In the genomic region with DNA sequence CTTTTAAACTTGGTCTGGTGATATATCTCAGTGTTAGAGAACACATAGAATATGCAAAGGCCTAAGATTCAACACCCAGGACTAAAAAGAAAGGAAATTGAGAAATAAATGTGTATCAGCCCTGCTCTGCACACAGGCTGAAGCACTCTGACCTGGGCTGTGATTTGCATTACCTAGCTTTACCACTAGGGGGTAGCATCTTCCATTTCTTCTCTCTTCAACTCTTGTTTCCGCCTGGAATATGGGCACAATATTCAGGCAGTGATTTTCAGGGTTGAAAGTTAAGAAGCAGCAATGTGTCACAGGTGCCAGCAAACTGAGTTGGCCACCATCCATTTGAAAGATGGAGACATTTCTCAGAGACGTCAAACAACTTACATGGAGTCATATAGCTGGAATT, we compare ENCODE assay signal across 10 mouse cellular contexts. TPM values are rescaled to one million over a fixed set of nuclear protein-coding genes. Genes with fewer than 3 reads are reported as not detected.
DNase-seq lines count a peak whose midpoint lies in the region; ATAC-seq and TF ChIP-seq lines count a peak whose summit lies in the region.
"Had no signal": no experiment of that assay in that cellular context is flagged by ENCODE, and none has a peak within 500 bp of the region (broad histone marks: within the 10 kb centered on the region; RNA-seq: fewer than 3 reads in every experiment).

No protein-coding gene starts in this region.

- TF ChIP-seq CTCF in gastrocnemius, adult 2 months (IDR thresholded peaks at IDR 0.05), result peak; percentile 74
- TF ChIP-seq CTCF in small intestine, adult 2 months (IDR thresholded peaks at IDR 0.05; ENCODE audit: extremely low read depth, insufficient read length, insufficient replicate concordance, low read depth, low read length), result peak; percentile 23; the same call in 1 of the 2 replicates

- H3K9ac ChIP-seq in neural tube, embryonic 15.5 days (replicated peaks), result no peak overlapping the region
- H3K9ac ChIP-seq in embryonic facial prominence, embryonic 11.5 days (replicated peaks; ENCODE audit: low read length), result no peak overlapping the region
- H3K9ac ChIP-seq: hindbrain, embryonic 15.5 days had no signal

- no peaks in the 10 kb centered on the region for H3K27me3 ChIP-seq in neural tube, embryonic 15.5 days (replicated peaks)
- no peaks in the 10 kb centered on the region for H3K27me3 ChIP-seq in embryonic facial prominence, embryonic 11.5 days (ENCODE audit: control insufficient read depth, insufficient read depth, low read length)
- no peaks in the 10 kb centered on the region for H3K27me3 ChIP-seq in small intestine, adult 2 months (ENCODE audit: control insufficient read depth, insufficient read depth, low read length)
- H3K27me3 ChIP-seq: hindbrain, embryonic 15.5 days had no signal

- intact Hi-C loops in gastrocnemius, adult 2 months (cut with DNase I), result no loop called here

- H3K9me3 ChIP-seq in neural tube, embryonic 15.5 days (replicated peaks), result no peaks in the 10 kb centered on the region
- no peaks in the 10 kb centered on the region for H3K9me3 ChIP-seq in embryonic facial prominence, embryonic 11.5 days (replicated peaks; ENCODE audit: control insufficient read depth, low read length)
- H3K9me3 ChIP-seq: hindbrain, embryonic 15.5 days had no signal

- no peak for DNase-seq in gastrocnemius, adult 2 months
- no peak for DNase-seq in gastrocnemius, postnatal 4 days (ENCODE audit: low spot score in 2 of 2)
- peak; percentile 35 for DNase-seq in neural tube, embryonic 10.5 days (ENCODE audit: extremely low spot score, low spot score)
- DNase-seq in embryonic facial prominence, embryonic 11.5 days (ENCODE audit: low spot score), result peak; percentile 58
- DNase-seq in ovary, postnatal 36 days (ENCODE audit: low spot score), result no peak
- no peak for DNase-seq in spleen, postnatal 36 days (ENCODE audit: low spot score in 2 of 2)

- no peak overlapping the region for H3K4me2 ChIP-seq in neural tube, embryonic 15.5 days
- H3K4me2 ChIP-seq in embryonic facial prominence, embryonic 11.5 days (ENCODE audit: low read depth, low read length), result no peak overlapping the region
- H3K4me2 ChIP-seq: hindbrain, embryonic 15.5 days had no signal

- no peak overlapping the region for H3K4me3 ChIP-seq in gastrocnemius, adult 2 months
- no peak overlapping the region for H3K4me3 ChIP-seq in neural tube, embryonic 15.5 days (replicated peaks)
- H3K4me3 ChIP-seq in embryonic facial prominence, embryonic 11.5 days (ENCODE audit: low read depth, low read length), result no peak overlapping the region
- H3K4me3 ChIP-seq in small intestine, adult 2 months (ENCODE audit: low read depth, low read length), result no peak overlapping the region
- H3K4me3 ChIP-seq: hindbrain, embryonic 15.5 days had no signal

- no peak for TF ChIP-seq POLR2A in small intestine, adult 2 months (IDR thresholded peaks at IDR 0.05; ENCODE audit: low read depth, low read length)

- 77% methylated on average over 2 of the region's 2 CpGs for WGBS in neural tube, embryonic 15.5 days
- WGBS in embryonic facial prominence, embryonic 11.5 days, result 60% methylated on average over 2 of the region's 2 CpGs
- 47% methylated on average over 2 of the region's 2 CpGs for WGBS in small intestine, adult 2 months

- H3K4me1 ChIP-seq in neural tube, embryonic 15.5 days, result no peaks in the 10 kb centered on the region
- no peaks in the 10 kb centered on the region for H3K4me1 ChIP-seq in embryonic facial prominence, embryonic 11.5 days (ENCODE audit: control insufficient read depth, insufficient read depth, low read length)
- no peaks in the 10 kb centered on the region for H3K4me1 ChIP-seq in small intestine, adult 2 months (ENCODE audit: control insufficient read depth, insufficient read depth, insufficient read length, low read length)
- H3K4me1 ChIP-seq: hindbrain, embryonic 15.5 days had no signal

- H3K36me3 ChIP-seq in neural tube, embryonic 15.5 days, result no peaks in the 10 kb centered on the region
- no peaks in the 10 kb centered on the region for H3K36me3 ChIP-seq in embryonic facial prominence, embryonic 11.5 days (replicated peaks; ENCODE audit: control insufficient read depth, insufficient read depth, low read depth, low read length)
- no peaks in the 10 kb centered on the region for H3K36me3 ChIP-seq in small intestine, adult 2 months (ENCODE audit: control insufficient read depth, insufficient read depth, low read length)
- H3K36me3 ChIP-seq: hindbrain, embryonic 15.5 days had no signal

- H3K27ac ChIP-seq in gastrocnemius, adult 2 months, result no peak overlapping the region
- no peak overlapping the region for H3K27ac ChIP-seq in neural tube, embryonic 15.5 days (replicated peaks)
- H3K27ac ChIP-seq in embryonic facial prominence, embryonic 11.5 days (replicated peaks; ENCODE audit: low read depth, low read length), result no peak overlapping the region
- H3K27ac ChIP-seq in small intestine, adult 2 months (ENCODE audit: insufficient read depth, low read depth, low read length), result no peak overlapping the region
- H3K27ac ChIP-seq: hindbrain, embryonic 15.5 days had no signal

- ATAC-seq in neural tube, embryonic 15.5 days (ENCODE audit: low FRiP score), result no peak
- no peak for ATAC-seq in embryonic facial prominence, embryonic 11.5 days (replicated peaks; ENCODE audit: insufficient number of reproducible peaks, low FRiP score, low TSS enrichment, low read depth)

RNA-seq across cellular contexts. Expression of gene Irx6, which starts 27.5 kb away (rescaled TPM):
- total RNA-seq in gastrocnemius, adult 2 months (2021), result not detected
- total RNA-seq in gastrocnemius, postnatal 4 days (2021), result not detected
- polyA plus RNA-seq in neural tube, embryonic 15.5 days (2015; fragmentation: Nextera tagmentation; extraction: Ambion mirVana), result 1.2 and 1.3 TPM in 2 replicates
- 0.72 and 0.84 TPM in 2 replicates for polyA plus RNA-seq in embryonic facial prominence, embryonic 11.5 days (2014; fragmentation: Nextera tagmentation; extraction: Ambion mirVana)
- 0.04 TPM in 1 of 2 replicates, not detected in the other for polyA plus RNA-seq in small intestine, adult 2 months (2012; rRNA removed)
- total RNA-seq: adrenal gland, adult 18-20 months had no signal

Comparison
In these comparisons a context has a peak if more than half of its experiments do, and no peak if none do; other contexts are left out.
1. DNase-seq: peak in neural tube, embryonic 10.5 days (single experiment) and embryonic facial prominence, embryonic 11.5 days (single experiment); none in gastrocnemius, adult 2 months (single experiment), gastrocnemius, postnatal 4 days (0 of 2), ovary, postnatal 36 days (single experiment) and spleen, postnatal 36 days (0 of 2).